Mouse (Mus musculus) heart, postnatal 0 days (tissue): ENCODE data around the gene Sos2. TPM values are rescaled to one million over a fixed set of nuclear protein-coding genes. Genes with fewer than 3 reads are reported as not detected.

Source experiments
- ATAC-seq: fragments of 200-750 bp; cut with Nextera tagmentation; 2 replicates; pipeline ENCODE4 v1.8.0; 2017; ENCODE audit warnings: low read depth, moderate number of reproducible peaks, moderate library complexity; ENCODE audit not compliant: insufficient read depth
- DNase-seq: peaks from one replicate; pipeline ENCODE4 v3.0.0-alpha.2; 2016; ENCODE audit warnings: low spot score
- H3K27ac ChIP-seq: fragments of 300-500 bp; sonication (generic); 2 replicates; pipeline ENCODE4 v1.5.1; 2014; ENCODE audit warnings: low read depth, mild to moderate bottlenecking
- H3K27me3 ChIP-seq: fragments of 300-500 bp; sonication (generic); 2 replicates; pipeline ENCODE4 v1.6.1; 2014; ENCODE audit warnings: low read length, mixed read lengths; ENCODE audit not compliant: control insufficient read depth, insufficient read depth
- H3K36me3 ChIP-seq: fragments of 300-500 bp; sonication (generic); replicated peaks from 2 replicates; pipeline ENCODE4 v1.6.1; 2014; ENCODE audit warnings: low read length, mixed read lengths; ENCODE audit not compliant: control insufficient read depth, insufficient read depth
- H3K4me1 ChIP-seq: fragments of 300-500 bp; sonication (generic); 2 replicates; pipeline ENCODE4 v1.6.1; 2014; ENCODE audit warnings: antibody characterized with exemption; ENCODE audit not compliant: control insufficient read depth, insufficient read depth
- H3K4me2 ChIP-seq: fragments of 300-500 bp; sonication (generic); 2 replicates; pipeline ENCODE4 v1.6.1; 2014; ENCODE audit warnings: low read depth, mild to moderate bottlenecking, low read length, moderate library complexity
- H3K4me3 ChIP-seq: fragments of 300-500 bp; sonication (generic); 2 replicates; pipeline ENCODE4 v1.5.1; 2014; ENCODE audit warnings: low read depth, low read length
- H3K9ac ChIP-seq: fragments of 300-500 bp; sonication (generic); replicated peaks from 2 replicates; pipeline ENCODE4 v1.6.1; 2014; ENCODE audit warnings: low read depth, low read length, mixed read lengths
- H3K9me3 ChIP-seq: fragments of 300-500 bp; sonication (generic); replicated peaks from 2 replicates; pipeline ENCODE4 v1.6.1; 2016; ENCODE audit warnings: low read length; ENCODE audit not compliant: control insufficient read depth
- CTCF ChIP-seq: IDR thresholded peaks from 2 replicates; pipeline ENCODE4 v1.5.1; 2016; ENCODE audit warnings: antibody characterized with exemption, control low read depth, low read depth
- EP300 ChIP-seq: IDR thresholded peaks from 2 replicates; pipeline ENCODE4 v1.6.1; 2016; ENCODE audit warnings: antibody characterized with exemption, low read depth
- WGBS: fragments of 180-500 bp; shearing (Covaris S2); extraction: QIAGEN DNeasy Blood & Tissue Kit; methylation state at CpG from one replicate; pipeline ENCODE4 v1.1.7; 2014; 5-methylcytosine and 5-hydroxymethylcytosine counted together
- polyA plus RNA-seq: library from polyadenylated mRNA; unstranded; fragments of >200 nt; fragmentation: Nextera tagmentation; extraction: Ambion mirVana; gene quantifications from 2 replicates; pipeline ENCODE4 v1.2.1, GENCODE M21; 2015
- total RNA-seq: library from RNA; depleted of rRNA; stranded (reverse); fragments of >200 nt; gene quantifications from 2 replicates; pipeline ENCODE4 v1.2.3, GENCODE M21; 2014; ENCODE audit warnings: low replicate concordance

The Sos2 gene
- total and polyA plus RNA-seq, 2 experiments from 2014 or later: 5.2 to 10.8 TPM

GRCm38 (mm10) chr12:69723376-69723775 lies 41.7 kb upstream of the Sos2 start:
- Histone ChIP-seq H3K36me3 (0 out of 2 replicates have a peak, but pooled peaks cover 3% of the 10 kb centered on the region), H3K9me3 (no peaks in the 10 kb centered on the region; the same call in 1 of the 2 replicates), H3K4me3 (no peak overlapping the region), H3K27ac (no peak overlapping the region), H3K4me2 (peak overlapping the region; percentile 99; the same call in 1 of the 2 replicates), H3K4me1 (peaks cover 13% of the 10 kb centered on the region), H3K9ac (no peak overlapping the region), H3K27me3 (no peaks in the 10 kb centered on the region)
- 80% methylated on average over 2 of the region's 2 CpGs for WGBS
- DNase-seq (no peak), ATAC-seq (no peak)
- TF ChIP-seq CTCF (no peak), EP300 (no peak)

GRCm38 (mm10) chr12:69722857-69723256 lies 41.2 kb upstream of the Sos2 start:
- 90% methylated on average over 3 of the region's 3 CpGs for WGBS
- Histone ChIP-seq H3K4me3 (no peak overlapping the region), H3K4me1 (peaks cover 13% of the 10 kb centered on the region), H3K27ac (no peak overlapping the region), H3K9me3 (no peaks in the 10 kb centered on the region; the same call in 1 of the 2 replicates), H3K27me3 (no peaks in the 10 kb centered on the region), H3K36me3 (0 out of 2 replicates have a peak, but pooled peaks cover 3% of the 10 kb centered on the region), H3K9ac (no peak overlapping the region), H3K4me2 (no peak overlapping the region)
- ATAC-seq (no peak), DNase-seq (no peak)
- no peak for TF ChIP-seq CTCF
- TF ChIP-seq EP300: no peak

GRCm38 (mm10) chr12:69713628-69714027 lies 32.0 kb upstream of the Sos2 start:
- no peaks in the 10 kb centered on the region for H3K36me3 ChIP-seq
- ATAC-seq: no peak

GRCm38 (mm10) chr12:69704799-69705458 lies 23.3 kb upstream of the Sos2 start:
- H3K27me3 ChIP-seq: no peaks in the 10 kb centered on the region
- no peak overlapping the region for H3K4me3 ChIP-seq
- peak overlapping the region; percentile 30; the same call in 1 of the 2 replicates for H3K9ac ChIP-seq
- H3K4me2 ChIP-seq: peak overlapping the region; percentile 28
- H3K27ac ChIP-seq: peak overlapping the region; percentile 48
- no peak for TF ChIP-seq EP300
- no peak for TF ChIP-seq CTCF
- ATAC-seq: peak; percentile 57; the same call in 1 of the 2 replicates
- H3K4me1 ChIP-seq: no peaks in the 10 kb centered on the region
- H3K9me3 ChIP-seq: no peaks in the 10 kb centered on the region
- 46% methylated on average over 11 of the region's 11 CpGs for WGBS
- 0 out of 2 replicates have a peak, but pooled peaks cover 8% of the 10 kb centered on the region for H3K36me3 ChIP-seq
- peak; percentile 19 for DNase-seq

More at GRCm38 (mm10) chr12:69713628-69714027, 32.0 kb upstream of the Sos2 start:
- DNase-seq: no peak
- no peak overlapping the region for H3K4me3 ChIP-seq
- H3K9me3 ChIP-seq: no peaks in the 10 kb centered on the region
- no peaks in the 10 kb centered on the region for H3K4me1 ChIP-seq
- H3K27me3 ChIP-seq: no peaks in the 10 kb centered on the region
- no peak overlapping the region for H3K27ac ChIP-seq
- TF ChIP-seq EP300: no peak
- TF ChIP-seq CTCF: no peak
- no peak overlapping the region for H3K9ac ChIP-seq
- H3K4me2 ChIP-seq: no peak overlapping the region

- no peak overlapping the region for H3K4me2 ChIP-seq
- H3K27me3 ChIP-seq: no peaks in the 10 kb centered on the region
- no peak overlapping the region for H3K27ac ChIP-seq
- H3K36me3 ChIP-seq: 0 out of 2 replicates have a peak, but pooled peaks cover 11% of the 10 kb centered on the region
- H3K4me3 ChIP-seq: no peak overlapping the region
- H3K9me3 ChIP-seq: no peaks in the 10 kb centered on the region
- no peak overlapping the region for H3K9ac ChIP-seq
- no peak for TF ChIP-seq CTCF
- no peak for TF ChIP-seq EP300
- no peak for ATAC-seq
- DNase-seq: no peak
- 74% methylated on average over 6 of the region's 6 CpGs for WGBS
- H3K4me1 ChIP-seq: no peaks in the 10 kb centered on the region
These were observed 16.7 kb upstream of the Sos2 start for GRCm38 (mm10) chr12:69698352-69698751.

- TF ChIP-seq CTCF (peak; percentile 76), EP300 (no peak)
- Histone ChIP-seq H3K9ac (no peak overlapping the region), H3K27ac (no peak overlapping the region), H3K4me1 (no peaks in the 10 kb centered on the region), H3K4me3 (no peak overlapping the region), H3K36me3 (0 out of 2 replicates have a peak, but pooled peaks cover 9% of the 10 kb centered on the region), H3K27me3 (no peaks in the 10 kb centered on the region), H3K4me2 (no peak overlapping the region), H3K9me3 (no peaks in the 10 kb centered on the region)
- ATAC-seq (peak; percentile 30; the same call in 1 of the 2 replicates), DNase-seq (peak; percentile 42)
- 75% methylated on average over 5 of the region's 5 CpGs for WGBS
These were observed 15.1 kb upstream of the Sos2 start for GRCm38 (mm10) chr12:69696746-69697145.
